Mouse (Mus musculus): ENCODE measurements at regions not wholly inside any gene's neighbourhood (a gene's known extent, or its start where the extent isn't known, plus 50 kb on each side); places are given as distances from the start of the nearest gene placed in this dataset.

- peak in 1 of 2 experiments; percentile 5 for DNase-seq
- intact Hi-C loops (cut with DNase I) = no loop called here
Measured at GRCm38 (mm10) chr11:84760622-84761196, 58.6 kb downstream of the Mrm1 start.

GRCm38 (mm10) chr11:84759478-84759986 is 59.8 kb downstream of the Mrm1 start:
- peak; percentile 62 to 73 for DNase-seq
- intact Hi-C loops (cut with DNase I) = no loop called here

- DNase-seq = no peak
- intact Hi-C loops (cut with DNase I) = no loop called here
Measured at GRCm38 (mm10) chr11:84752007-84752406, 67.3 kb downstream of the Mrm1 start.

DNA sequence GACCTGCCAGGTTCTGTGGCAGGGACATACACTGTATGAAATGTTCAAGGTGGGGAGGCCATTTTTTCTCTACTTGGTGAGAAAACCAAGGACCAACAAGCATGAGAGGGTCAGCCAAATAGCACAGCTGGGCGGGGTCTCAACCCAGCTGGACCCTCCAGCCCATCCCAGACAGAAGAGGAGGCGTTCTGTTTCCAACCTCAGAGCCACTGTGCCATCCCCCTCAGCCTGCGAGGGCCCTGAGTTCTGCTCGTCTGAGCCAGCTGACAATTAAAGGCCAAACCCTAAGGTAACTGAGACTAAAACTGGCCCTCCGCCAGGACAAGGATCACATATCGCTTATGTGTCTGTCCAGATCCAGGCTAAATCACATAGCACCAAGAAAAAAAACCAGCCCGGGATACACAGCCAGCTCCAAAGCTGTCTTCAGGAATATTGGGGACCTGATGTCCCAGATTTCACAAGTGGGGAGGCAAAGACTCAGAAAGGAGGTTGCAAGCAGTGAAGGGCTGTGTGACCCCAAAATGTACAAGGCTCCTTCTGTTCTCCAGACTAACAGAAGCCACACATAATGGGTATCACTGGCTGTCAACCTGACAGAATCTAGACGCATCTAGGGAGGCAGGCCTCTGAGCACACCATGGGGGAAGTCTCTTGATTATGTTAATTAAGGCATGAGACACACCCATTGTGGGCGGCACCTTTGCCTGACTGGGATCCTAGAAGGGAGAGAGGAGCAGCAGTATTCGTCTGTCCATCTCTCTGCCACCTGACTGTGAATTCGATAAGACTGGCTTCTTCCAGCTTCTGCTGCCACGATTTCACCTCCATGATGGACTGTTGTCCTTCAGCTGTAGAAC is 69.6 kb downstream of the Mrm1 start:
- intact Hi-C loops (cut with DNase I) = no loop called here

DNA sequence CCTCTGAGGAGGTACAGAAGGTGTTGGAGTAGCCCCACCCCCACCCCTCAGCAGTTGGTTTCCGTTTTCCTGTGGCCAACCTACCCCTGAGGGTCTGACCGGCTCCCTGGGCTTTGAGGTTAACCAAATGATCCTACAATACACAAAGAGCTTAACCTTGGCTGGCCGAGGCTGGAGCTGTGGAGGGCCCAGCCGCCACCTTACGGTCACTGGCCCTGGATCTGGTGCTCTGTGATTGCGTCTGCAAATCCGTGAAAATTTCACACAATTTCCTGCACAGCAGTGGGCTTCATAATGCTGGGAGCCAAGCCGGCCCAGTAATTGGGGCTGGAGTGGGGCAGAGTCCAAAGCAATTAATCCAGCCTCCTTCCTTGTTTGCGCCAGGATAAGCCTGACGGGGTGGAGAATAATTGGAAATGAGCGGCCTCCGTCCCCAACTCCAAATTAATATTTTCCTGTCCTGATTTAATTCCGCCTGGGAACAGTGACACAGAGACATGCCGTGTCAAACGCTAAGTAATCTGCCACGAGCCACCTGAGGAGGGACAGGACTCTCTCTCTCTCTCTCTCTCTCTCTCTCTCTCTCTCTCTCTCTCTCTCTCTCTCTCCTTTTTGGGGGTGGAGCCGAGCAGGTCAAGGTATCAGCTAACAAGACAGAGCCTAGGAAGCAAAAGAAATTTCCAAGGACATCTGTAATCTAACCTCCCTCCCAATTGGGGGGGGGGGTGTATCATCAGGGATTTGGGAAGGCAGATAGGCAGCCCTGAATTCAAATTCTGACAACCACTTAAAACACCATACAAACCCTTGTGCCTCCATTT is 80.3 kb downstream of the Mrm1 start:
- no peak for DNase-seq
- intact Hi-C loops (cut with DNase I) = no loop called here

More for the DNA sequence above, 69.6 kb downstream of the Mrm1 start:
- DNase-seq = no peak

GRCm38 (mm10) chr11:84738128-84738527 is 81.2 kb downstream of the Mrm1 start:
- DNase-seq = no peak
- intact Hi-C loops (cut with DNase I) = no loop called here

DNA sequence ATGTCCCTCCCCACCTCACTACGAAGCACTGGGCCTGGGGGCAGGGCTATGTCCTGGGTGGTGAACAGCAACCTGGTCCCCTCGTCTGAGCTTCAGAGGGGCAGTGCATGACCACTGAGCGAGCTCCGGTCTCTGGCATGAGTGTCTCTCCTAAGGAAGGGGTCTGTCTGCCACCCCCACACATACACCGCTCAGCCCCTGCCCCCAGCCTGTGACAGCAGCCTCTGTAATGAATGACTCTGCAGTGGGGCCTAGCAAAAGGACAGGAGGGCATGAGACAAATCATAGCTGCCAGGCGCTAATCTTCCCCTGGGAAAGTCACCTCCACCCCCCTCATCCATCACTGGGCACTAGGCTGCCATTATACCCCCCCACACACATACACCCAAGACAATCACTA is 87.4 kb downstream of the Mrm1 start:
- intact Hi-C loops (cut with DNase I) = no loop called here
- no peak for DNase-seq

DNA sequence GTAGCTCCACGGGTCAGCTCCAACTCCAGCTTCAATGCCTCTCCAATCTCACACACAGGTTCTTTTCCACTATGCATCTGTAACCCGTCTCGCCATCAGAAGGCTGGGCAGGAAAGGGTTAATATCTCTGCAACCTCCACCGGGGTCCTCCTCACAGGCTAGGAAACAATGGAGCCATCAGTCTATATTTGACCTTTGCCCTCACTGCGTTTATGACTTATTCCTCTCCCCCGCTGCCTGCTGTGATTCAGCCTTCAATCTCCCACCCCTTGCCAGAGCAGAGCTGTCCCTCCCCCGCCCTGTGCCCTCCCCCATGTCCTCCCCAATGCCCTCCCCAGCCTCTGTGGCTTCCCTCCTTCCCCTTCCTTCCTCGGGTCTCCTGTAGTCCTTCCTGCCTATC is 89.1 kb downstream of the Mrm1 start:
- intact Hi-C loops (cut with DNase I) = no loop called here
- DNase-seq = no peak

DNA sequence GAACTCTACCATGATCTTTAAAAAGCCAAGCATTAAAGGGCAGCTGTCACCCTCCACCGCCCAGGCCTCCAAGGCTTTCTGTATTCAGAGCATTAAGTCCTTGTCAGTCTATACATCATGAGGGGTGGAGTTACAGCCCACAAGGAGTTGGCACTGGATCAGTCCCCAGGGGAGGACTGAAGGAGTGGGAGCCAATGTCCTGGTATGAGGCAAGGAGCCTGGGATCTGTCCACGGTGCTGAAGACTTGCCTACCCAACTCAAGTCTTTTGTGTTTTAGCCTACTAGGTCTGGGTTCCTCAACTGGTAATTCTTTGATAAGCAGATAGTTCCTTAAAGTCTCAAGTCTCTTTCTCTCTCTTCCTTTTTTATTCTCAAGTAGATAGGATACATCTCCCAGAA is 90.1 kb downstream of the Mrm1 start:
- intact Hi-C loops (cut with DNase I) = loop anchor here (5.0 kb wide), 1 partner anchor 63 kb away; no protein-coding TSS in a partner anchor
- DNase-seq = peak in 1 of 2 experiments; percentile 19

- intact Hi-C loops (cut with DNase I) = loop anchor here (5.0 kb wide), 1 partner anchor 66 kb away; no protein-coding TSS in a partner anchor
- DNase-seq = no peak
Measured at GRCm38 (mm10) chr11:84725936-84726613, 93.2 kb downstream of the Mrm1 start.

DNA sequence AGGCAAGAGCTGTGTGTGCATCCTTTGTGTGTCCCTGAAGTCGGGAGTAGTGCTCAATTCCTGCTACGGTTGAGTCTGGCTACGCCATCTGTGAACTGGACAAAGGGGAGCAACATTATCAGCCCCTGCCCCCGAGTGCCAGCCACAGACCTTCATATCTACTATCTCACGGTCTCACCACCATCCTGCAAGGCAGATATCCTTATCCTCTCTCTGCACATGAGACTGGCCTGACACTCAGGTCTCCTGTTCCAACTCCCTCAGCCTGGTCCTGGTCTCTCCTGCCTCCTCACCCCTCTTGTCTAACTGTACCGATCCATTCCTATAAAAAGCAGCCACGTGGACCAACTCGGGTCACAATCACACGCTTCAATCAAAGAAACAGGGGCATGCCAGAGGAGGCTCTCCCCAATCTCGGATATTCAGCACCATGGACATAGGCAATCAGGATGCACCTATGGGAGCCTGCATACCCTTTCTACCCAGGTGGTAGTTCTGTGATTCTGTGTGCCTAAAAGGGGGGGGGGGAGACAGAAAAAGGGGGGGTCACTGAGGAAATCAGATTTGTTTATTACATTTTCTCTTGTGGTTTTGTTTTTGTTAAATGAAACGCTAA is 94.0 kb downstream of the Mrm1 start:
- no peak for DNase-seq
- intact Hi-C loops (cut with DNase I) = loop anchor here (5.0 kb wide), 1 partner anchor 67 kb away; no protein-coding TSS in a partner anchor

- intact Hi-C loops (cut with DNase I) = no loop called here
- DNase-seq = peak in 1 of 2 experiments; percentile 7
Measured at GRCm38 (mm10) chr11:84724080-84724479, 95.2 kb downstream of the Mrm1 start.

- intact Hi-C loops (cut with DNase I) = no loop called here
- no peak for DNase-seq
Measured at GRCm38 (mm10) chr11:84722658-84723201, 96.6 kb downstream of the Mrm1 start.

GRCm38 (mm10) chr11:84721979-84722378 is 97.3 kb downstream of the Mrm1 start:
- no peak for DNase-seq
- intact Hi-C loops (cut with DNase I) = no loop called here

DNA sequence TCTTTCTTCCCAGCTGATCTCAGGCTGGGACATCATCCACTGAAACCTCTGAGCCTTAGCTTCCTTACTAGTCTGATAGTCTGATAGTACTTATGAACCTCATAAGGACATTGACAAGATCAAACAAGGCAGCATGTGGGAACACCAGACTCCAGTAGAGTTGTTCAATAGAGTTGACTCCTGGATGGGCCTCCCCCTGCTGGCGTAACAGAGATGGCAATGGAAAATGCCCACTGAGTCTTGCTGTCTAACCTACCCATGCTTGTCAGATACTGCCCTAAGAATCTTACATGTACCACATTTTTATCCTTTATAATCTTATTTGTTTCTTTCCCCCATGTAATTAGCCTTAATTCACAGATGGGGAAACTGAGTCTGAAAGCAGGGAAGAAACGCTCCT is 98.2 kb downstream of the Mrm1 start:
- intact Hi-C loops (cut with DNase I) = no loop called here
- DNase-seq = no peak

DNA sequence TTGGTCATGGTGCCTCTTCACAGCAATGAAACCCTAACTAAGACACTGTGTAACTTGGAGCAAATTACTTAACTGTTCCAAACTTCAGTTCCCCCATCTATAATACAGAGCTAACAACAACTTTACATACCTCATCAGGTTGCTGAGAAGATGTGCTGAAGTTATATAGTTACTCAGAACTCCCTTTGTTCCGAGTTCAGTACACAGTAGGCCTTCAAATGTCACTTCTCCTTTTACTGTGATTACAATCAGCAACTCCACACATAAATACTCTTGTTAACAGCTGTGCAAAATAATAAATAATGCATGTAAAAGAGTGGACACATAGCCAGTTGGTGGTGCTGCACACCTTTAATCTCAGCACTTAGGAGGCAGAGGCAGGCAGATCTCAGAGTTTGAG is 99.5 kb downstream of the Mrm1 start:
- intact Hi-C loops (cut with DNase I) = no loop called here

DNA sequence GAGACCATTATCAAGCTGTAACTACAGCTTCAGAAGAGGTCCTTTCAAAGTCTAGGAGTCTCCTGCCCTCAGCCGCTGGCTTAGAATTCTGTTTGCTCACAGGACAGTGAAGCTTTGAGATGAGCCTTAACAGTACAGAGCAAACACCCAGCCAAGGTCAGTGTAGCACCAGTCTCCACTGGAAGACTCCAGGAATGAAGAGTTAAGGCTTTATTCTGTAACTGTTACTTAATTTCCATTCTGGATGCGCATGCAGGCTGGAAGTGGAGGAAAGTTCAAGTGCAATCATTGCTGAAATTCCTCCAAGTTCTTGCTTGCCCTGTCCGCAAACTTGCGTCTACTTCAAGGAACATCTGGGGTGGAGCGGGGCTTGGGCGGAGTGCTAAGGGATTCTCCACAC is 106.6 kb downstream of the Mrm1 start:
- intact Hi-C loops (cut with DNase I) = no loop called here
- DNase-seq = no peak

More for the DNA sequence above, 99.5 kb downstream of the Mrm1 start:
- no peak for DNase-seq

DNA sequence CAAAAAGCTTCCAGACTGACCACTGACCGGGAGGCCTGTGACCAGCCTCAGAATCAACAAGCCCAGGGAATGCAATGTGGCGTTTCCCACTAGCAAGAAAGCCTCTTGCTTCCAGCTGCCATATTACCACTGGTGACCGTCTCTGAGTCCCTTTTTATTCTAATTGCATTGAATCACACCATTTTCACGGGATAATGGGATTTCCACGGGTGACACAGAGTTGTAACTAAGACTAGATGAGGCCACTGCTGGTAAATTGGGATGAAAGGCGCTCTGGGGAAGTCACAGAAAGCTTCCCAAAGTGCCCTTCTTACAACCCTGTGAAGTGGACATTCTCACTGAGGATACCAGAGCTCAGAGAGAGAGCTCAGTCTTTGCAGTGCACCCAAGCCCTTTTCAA is 107.4 kb downstream of the Mrm1 start:
- intact Hi-C loops (cut with DNase I) = no loop called here
- DNase-seq = no peak

DNA sequence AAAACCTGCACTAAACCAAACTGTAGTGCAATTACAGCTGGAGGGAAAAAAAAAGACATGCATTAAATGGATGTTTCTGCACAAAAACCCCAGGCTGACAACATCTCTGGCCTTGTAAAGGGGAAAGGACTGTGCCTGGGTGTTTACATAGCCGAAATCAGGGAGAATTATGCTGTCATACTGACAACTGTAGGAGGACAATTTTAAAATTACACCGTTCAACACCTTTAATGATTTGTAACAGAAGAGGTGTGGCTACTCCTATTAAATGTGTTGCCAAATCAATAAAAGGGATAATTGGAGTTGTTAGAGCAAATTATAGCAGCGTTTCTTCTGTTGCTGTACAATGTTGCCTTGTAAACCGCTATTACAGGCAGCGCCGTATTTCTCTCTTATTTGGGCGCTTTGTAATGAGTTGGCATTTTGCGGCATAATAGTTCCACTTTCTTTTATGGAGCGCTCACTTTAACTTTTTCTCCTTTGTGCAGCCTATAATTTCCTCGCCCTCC is 111.0 kb downstream of the Mrm1 start:
- intact Hi-C loops (cut with DNase I) = no loop called here
- no peak for DNase-seq

All from heart, postnatal 36 days (tissue).